Mouse (Mus musculus) adrenal gland, adult 18-20 months (tissue): ENCODE data around the gene Dusp18. TPM values are rescaled to one million over a fixed set of nuclear protein-coding genes. Genes with fewer than 3 reads are reported as not detected.
"Not testable (repeated sequence)": the region's sequence is repeated elsewhere in the genome, so short reads cannot be mapped to it uniquely, and the experiment has no call there.

Experiments used
- DNase-seq, 2 experiments: peaks; one replicate each; pipeline ENCODE4 v3.0.0; 2021 to 2022; ENCODE audit warnings: low spot score in 2 of 2
- total RNA-seq, 2 experiments: library from RNA; stranded (reverse); gene quantifications; 1 replicate in 1 of 2; 2 replicates in 1 of 2; pipeline ENCODE4 v1.2.3; 2021

The Dusp18 gene
- total RNA-seq, 2 experiments from 2014 or later: 3.5 to 5.2 TPM

- DNase-seq: no peak
These were observed 7.7 kb upstream of the Dusp18 start for GRCm38 (mm10) chr11:3887331-3887730.

- DNase-seq: no peak
These were observed 1.1 kb upstream of the Dusp18 start for GRCm38 (mm10) chr11:3893970-3894369.

GRCm38 (mm10) chr11:3895458-3895857 is 418 bp downstream of the Dusp18 start:
- no peak for DNase-seq

- no peak for DNase-seq
These were observed 893 bp downstream of the Dusp18 start for GRCm38 (mm10) chr11:3895933-3896332.

- no peak for DNase-seq
These were observed 5.3 kb downstream of the Dusp18 start for GRCm38 (mm10) chr11:3900296-3900695.

- no peak for DNase-seq
These were observed 7.5 kb downstream of the Dusp18 start for GRCm38 (mm10) chr11:3902516-3902915.

- DNase-seq: peak in 1 of 2 experiments; percentile 60
These were observed 8.0 kb downstream of the Dusp18 start for GRCm38 (mm10) chr11:3903046-3903445.

- no peak for DNase-seq
These were observed 9.6 kb downstream of the Dusp18 start for GRCm38 (mm10) chr11:3904673-3905072.

GRCm38 (mm10) chr11:3905446-3905845 is 10.4 kb downstream of the Dusp18 start:
- no peak for DNase-seq

- no peak for DNase-seq
These were observed 14.2 kb downstream of the Dusp18 start for GRCm38 (mm10) chr11:3909236-3909635.

- DNase-seq: no peak
These were observed 15.7 kb downstream of the Dusp18 start for GRCm38 (mm10) chr11:3910513-3911310.

- DNase-seq: not testable (repeated sequence)
These were observed 16.4 kb downstream of the Dusp18 start for GRCm38 (mm10) chr11:3911440-3911839.

- no peak for DNase-seq
These were observed 17.2 kb downstream of the Dusp18 start for GRCm38 (mm10) chr11:3912100-3912874.

GRCm38 (mm10) chr11:3912875-3913271 is 17.8 kb downstream of the Dusp18 start:
- DNase-seq: peak in 1 of 2 experiments; percentile 37

GRCm38 (mm10) chr11:3913316-3914108 is 18.5 kb downstream of the Dusp18 start:
- DNase-seq: peak; percentile 91 to 92

GRCm38 (mm10) chr11:3914109-3914840 is 19.2 kb downstream of the Dusp18 start, which contains the start of gene Slc35e4:
Gene Slc35e4, minus strand, starts transcription at chr11:3914664.
- DNase-seq: peak; percentile 86 to 88

- no peak for DNase-seq
These were observed 23.7 kb downstream of the Dusp18 start for GRCm38 (mm10) chr11:3918738-3919137.

GRCm38 (mm10) chr11:3920476-3920875 is 25.4 kb downstream of the Dusp18 start:
- DNase-seq: no peak

- peak in 1 of 2 experiments; percentile 46 for DNase-seq
These were observed 26.3 kb downstream of the Dusp18 start for GRCm38 (mm10) chr11:3921281-3921850.

- DNase-seq: no peak
These were observed 27.1 kb downstream of the Dusp18 start for GRCm38 (mm10) chr11:3922115-3922514.
